Mouse (Mus musculus) cerebellum, adult 2 months (tissue): Measurements from ENCODE around the gene Hoxa6.

ENCODE experiments used
- CTCF ChIP-seq: fragments of 200-500 bp; IDR thresholded peaks from 2 replicates; pipeline ENCODE4 v1.5.1; 2011; ENCODE audit warnings: low read depth, mild to moderate bottlenecking, control low read depth, low read length, moderate library complexity, borderline replicate concordance; ENCODE audit not compliant: insufficient read depth
- POLR2A ChIP-seq: fragments of 200-500 bp; IDR thresholded peaks from 2 replicates; pipeline ENCODE4 v1.6.1; 2011; ENCODE audit warnings: low read length, control low read depth, borderline replicate concordance; ENCODE audit not compliant: insufficient read depth

GRCm38 (mm10) chr6:52189172-52189591 lies 19.3 kb downstream of the Hoxa6 start:
- TF ChIP-seq CTCF = no peak
- no peak for TF ChIP-seq POLR2A
